Mouse (Mus musculus) gastrocnemius, postnatal 10 days (tissue): ENCODE measurements at regions not wholly inside any gene's neighbourhood (a gene's known extent, or its start where the extent isn't known, plus 50 kb on each side); places are given as distances from the start of the nearest gene placed in this dataset.
A peak's percentile ranks its signal among the peaks of the same experiment; 100 is the strongest.

Source experiments
- DNase-seq: peaks from one replicate; pipeline ENCODE4 v3.0.0; 2021; ENCODE audit warnings: mixed read lengths

- no peak for DNase-seq
Measured at GRCm38 (mm10) chr8:128559004-128559662, 126.3 kb upstream of the Itgb1 start.

- DNase-seq = no peak
Measured at GRCm38 (mm10) chr8:128560418-128560817, 125.0 kb upstream of the Itgb1 start.

GRCm38 (mm10) chr8:128561016-128561415, 124.4 kb upstream of the Itgb1 start:
- DNase-seq = no peak

- no peak for DNase-seq
Measured at GRCm38 (mm10) chr8:128562625-128563024, 122.8 kb upstream of the Itgb1 start.

- DNase-seq = no peak
Measured at GRCm38 (mm10) chr8:128563744-128564143, 121.7 kb upstream of the Itgb1 start.

- DNase-seq = no peak
Measured at GRCm38 (mm10) chr8:128572291-128572690, 113.2 kb upstream of the Itgb1 start.

GRCm38 (mm10) chr8:128594114-128594513, 91.3 kb upstream of the Itgb1 start:
- no peak for DNase-seq

GRCm38 (mm10) chr8:128594780-128595179, 90.7 kb upstream of the Itgb1 start:
- DNase-seq = peak; percentile 5

- no peak for DNase-seq
Measured at GRCm38 (mm10) chr8:128605588-128605987, 79.9 kb upstream of the Itgb1 start.

- DNase-seq = no peak
Measured at GRCm38 (mm10) chr8:128608876-128609275, 76.6 kb upstream of the Itgb1 start.

- no peak for DNase-seq
Measured at GRCm38 (mm10) chr8:128612607-128613006, 72.8 kb upstream of the Itgb1 start.

GRCm38 (mm10) chr8:128617854-128618253, 67.6 kb upstream of the Itgb1 start:
- no peak for DNase-seq

- DNase-seq = no peak
Measured at GRCm38 (mm10) chr8:128619086-128619485, 66.4 kb upstream of the Itgb1 start.
